Mouse (Mus musculus): Measurements from ENCODE around the gene Mapk11. TPM values are rescaled to one million over a fixed set of nuclear protein-coding genes. Genes with fewer than 3 reads are reported as not detected.

The Mapk11 gene
- polyA plus RNA-seq, 1 experiment, result 9.1 TPM

GRCm38 (mm10) chr15:89161397-89161796 lies 12.0 kb upstream of the Mapk11 start:
- H3K27ac ChIP-seq (ENCODE audit: insufficient read depth, low read length), result no peak overlapping the region
- H3K36me3 ChIP-seq (ENCODE audit: control insufficient read depth, insufficient read depth, low read length, poor library complexity, severe bottlenecking), result peaks cover 69% of the 10 kb centered on the region
- no peak overlapping the region for H3K9ac ChIP-seq (ENCODE audit: low read depth, poor library complexity, severe bottlenecking)
- TF ChIP-seq CTCF (IDR thresholded peaks at IDR 0.05; ENCODE audit: low read depth, low read length), result no peak
- no peak for TF ChIP-seq POLR2A (IDR thresholded peaks at IDR 0.05; ENCODE audit: insufficient read depth, low read length)
- no peak for TF ChIP-seq EP300 (IDR thresholded peaks at IDR 0.05; ENCODE audit: insufficient read depth, low read depth, low read length)
- H3K27me3 ChIP-seq (ENCODE audit: control insufficient read depth, insufficient read depth, low read length, poor library complexity, severe bottlenecking), result no peaks in the 10 kb centered on the region
- peaks cover 3% of the 10 kb centered on the region for H3K4me1 ChIP-seq (ENCODE audit: control insufficient read depth, insufficient read depth, low read length)
- H3K9me3 ChIP-seq (replicated peaks; ENCODE audit: control insufficient read depth, insufficient read depth, low read length, poor library complexity, severe bottlenecking), result no peaks in the 10 kb centered on the region
- H3K4me3 ChIP-seq (ENCODE audit: low read depth, low read length), result no peak overlapping the region

DNA sequence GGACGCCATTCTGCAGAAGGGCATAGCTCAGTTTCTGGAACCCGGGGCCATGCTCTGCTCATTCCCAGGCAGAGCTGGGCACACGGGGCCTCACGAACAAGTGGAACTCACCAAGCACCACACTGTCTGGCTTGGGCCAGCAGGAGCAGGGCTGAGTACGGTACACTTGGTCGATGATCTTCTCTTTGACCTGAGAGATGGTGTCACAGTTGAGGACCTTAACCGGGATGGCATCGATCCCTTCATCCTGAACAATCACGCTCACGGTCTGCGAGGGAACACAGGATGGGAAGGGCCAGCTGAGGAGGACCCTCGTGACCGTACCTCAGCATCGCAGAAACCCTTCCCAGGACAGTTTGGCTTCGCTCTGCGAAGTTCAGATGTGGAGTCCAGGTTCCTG lies 9.1 kb upstream of the Mapk11 start:
- H3K4me3 ChIP-seq (ENCODE audit: low read depth, low read length), result no peak overlapping the region
- H3K36me3 ChIP-seq (ENCODE audit: control insufficient read depth, insufficient read depth, low read length, poor library complexity, severe bottlenecking), result peaks cover 61% of the 10 kb centered on the region
- no peaks in the 10 kb centered on the region for H3K27me3 ChIP-seq (ENCODE audit: control insufficient read depth, insufficient read depth, low read length, poor library complexity, severe bottlenecking)
- no peak for TF ChIP-seq POLR2A (IDR thresholded peaks at IDR 0.05; ENCODE audit: insufficient read depth, low read length)
- TF ChIP-seq EP300 (IDR thresholded peaks at IDR 0.05; ENCODE audit: insufficient read depth, low read depth, low read length), result no peak
- TF ChIP-seq CTCF (IDR thresholded peaks at IDR 0.05; ENCODE audit: low read depth, low read length), result no peak
- no peaks in the 10 kb centered on the region for H3K9me3 ChIP-seq (replicated peaks; ENCODE audit: control insufficient read depth, insufficient read depth, low read length, poor library complexity, severe bottlenecking)
- peaks cover 3% of the 10 kb centered on the region for H3K4me1 ChIP-seq (ENCODE audit: control insufficient read depth, insufficient read depth, low read length)
- no peak overlapping the region for H3K9ac ChIP-seq (ENCODE audit: low read depth, poor library complexity, severe bottlenecking)
- no peak overlapping the region for H3K27ac ChIP-seq (ENCODE audit: insufficient read depth, low read length)

DNA sequence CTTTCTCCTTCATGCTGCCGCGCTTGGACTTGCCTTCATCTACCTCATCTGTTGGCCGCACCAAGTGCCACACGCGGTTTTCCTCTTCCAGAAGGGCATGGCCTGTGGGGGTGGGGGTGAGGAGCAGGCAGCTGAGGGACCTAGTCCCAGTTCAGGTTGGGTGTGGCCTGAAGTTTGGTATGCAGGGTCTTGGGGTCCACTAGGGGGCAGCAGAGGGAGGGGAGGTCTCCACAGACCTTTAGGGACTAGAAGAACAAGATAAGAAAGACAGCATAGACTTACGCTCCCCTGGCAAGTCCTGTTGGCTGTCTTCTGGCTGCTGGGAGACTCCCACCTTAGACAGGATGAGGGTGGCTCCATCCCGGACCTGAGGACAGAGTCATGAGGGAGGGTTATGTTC lies 8.5 kb upstream of the Mapk11 start:
- Histone ChIP-seq H3K36me3 (ENCODE audit: control insufficient read depth, insufficient read depth, low read length, poor library complexity, severe bottlenecking) (peaks cover 60% of the 10 kb centered on the region), H3K27ac (ENCODE audit: insufficient read depth, low read length) (no peak overlapping the region), H3K4me1 (ENCODE audit: control insufficient read depth, insufficient read depth, low read length) (peaks cover 3% of the 10 kb centered on the region), H3K9me3 (replicated peaks; ENCODE audit: control insufficient read depth, insufficient read depth, low read length, poor library complexity, severe bottlenecking) (no peaks in the 10 kb centered on the region), H3K4me3 (ENCODE audit: low read depth, low read length) (no peak overlapping the region), H3K27me3 (ENCODE audit: control insufficient read depth, insufficient read depth, low read length, poor library complexity, severe bottlenecking) (no peaks in the 10 kb centered on the region), H3K9ac (ENCODE audit: low read depth, poor library complexity, severe bottlenecking) (no peak overlapping the region)
- peak; percentile 12; the same call in 1 of the 2 replicates for TF ChIP-seq EP300 (IDR thresholded peaks at IDR 0.05; ENCODE audit: insufficient read depth, low read depth, low read length)
- peak; percentile 93 for TF ChIP-seq CTCF (IDR thresholded peaks at IDR 0.05; ENCODE audit: low read depth, low read length)
- TF ChIP-seq POLR2A (IDR thresholded peaks at IDR 0.05; ENCODE audit: insufficient read depth, low read length), result no peak

DNA sequence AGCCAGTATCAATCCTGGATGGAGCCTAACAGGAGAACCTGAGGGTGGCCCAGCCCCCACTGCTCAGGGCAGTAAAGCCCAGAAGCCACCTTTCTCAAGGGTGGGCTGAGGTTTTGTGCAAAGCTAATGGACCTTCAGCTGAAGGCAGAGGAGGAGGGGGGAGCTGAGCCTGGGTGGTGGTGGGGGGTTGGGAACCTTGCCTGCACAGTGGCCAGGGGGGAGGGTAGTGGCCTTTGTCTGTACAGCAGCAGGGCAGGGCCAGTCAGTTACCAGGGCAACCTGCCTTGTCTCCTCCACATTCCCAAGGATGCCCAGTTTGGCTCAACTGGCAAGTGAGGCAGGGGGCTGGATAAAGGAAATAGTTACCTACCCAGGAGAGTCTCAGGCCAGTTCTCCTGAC lies 2.9 kb upstream of the Mapk11 start:
- Histone ChIP-seq H3K27ac (ENCODE audit: insufficient read depth, low read length) (no peak overlapping the region), H3K9ac (ENCODE audit: low read depth, poor library complexity, severe bottlenecking) (no peak overlapping the region), H3K4me1 (ENCODE audit: control insufficient read depth, insufficient read depth, low read length) (peaks cover 2% of the 10 kb centered on the region), H3K9me3 (replicated peaks; ENCODE audit: control insufficient read depth, insufficient read depth, low read length, poor library complexity, severe bottlenecking) (no peaks in the 10 kb centered on the region), H3K27me3 (ENCODE audit: control insufficient read depth, insufficient read depth, low read length, poor library complexity, severe bottlenecking) (no peaks in the 10 kb centered on the region), H3K36me3 (ENCODE audit: control insufficient read depth, insufficient read depth, low read length, poor library complexity, severe bottlenecking) (peaks cover 24% of the 10 kb centered on the region), H3K4me3 (ENCODE audit: low read depth, low read length) (no peak overlapping the region)
- TF ChIP-seq CTCF (IDR thresholded peaks at IDR 0.05; ENCODE audit: low read depth, low read length) (no peak), POLR2A (IDR thresholded peaks at IDR 0.05; ENCODE audit: insufficient read depth, low read length) (no peak), EP300 (IDR thresholded peaks at IDR 0.05; ENCODE audit: insufficient read depth, low read depth, low read length) (no peak)

DNA sequence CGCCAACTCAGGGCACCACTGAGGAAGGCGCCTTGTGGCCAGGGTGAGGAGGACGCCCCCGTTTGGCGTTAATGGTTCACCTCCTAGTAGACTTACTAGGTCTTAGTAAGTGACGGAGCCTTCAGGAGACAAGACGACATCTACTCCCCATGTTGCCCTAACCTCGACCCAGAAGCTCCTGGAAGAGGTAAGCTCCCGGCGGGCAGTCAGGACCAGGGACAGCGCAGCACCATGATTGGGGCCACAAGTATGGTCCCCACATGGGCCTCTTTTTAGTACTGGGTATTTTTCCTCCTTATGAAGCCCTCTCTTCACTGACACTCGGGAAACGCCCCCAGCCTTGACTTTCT lies 588 bp upstream of the Mapk11 start:
- H3K36me3 ChIP-seq (ENCODE audit: control insufficient read depth, insufficient read depth, low read length, poor library complexity, severe bottlenecking), result 0 out of 2 replicates have a peak, but pooled peaks cover 2% of the 10 kb centered on the region
- peak overlapping the region; percentile 76 for H3K9ac ChIP-seq (ENCODE audit: low read depth, poor library complexity, severe bottlenecking)
- no peak overlapping the region for H3K27ac ChIP-seq (ENCODE audit: insufficient read depth, low read length)
- peaks cover 2% of the 10 kb centered on the region for H3K4me1 ChIP-seq (ENCODE audit: control insufficient read depth, insufficient read depth, low read length)
- no peak for TF ChIP-seq POLR2A (IDR thresholded peaks at IDR 0.05; ENCODE audit: insufficient read depth, low read length)
- no peak for TF ChIP-seq CTCF (IDR thresholded peaks at IDR 0.05; ENCODE audit: low read depth, low read length)
- no peak for TF ChIP-seq EP300 (IDR thresholded peaks at IDR 0.05; ENCODE audit: insufficient read depth, low read depth, low read length)
- no peaks in the 10 kb centered on the region for H3K9me3 ChIP-seq (replicated peaks; ENCODE audit: control insufficient read depth, insufficient read depth, low read length, poor library complexity, severe bottlenecking)
- H3K27me3 ChIP-seq (ENCODE audit: control insufficient read depth, insufficient read depth, low read length, poor library complexity, severe bottlenecking), result no peaks in the 10 kb centered on the region
- peak overlapping the region; percentile 53 for H3K4me3 ChIP-seq (ENCODE audit: low read depth, low read length)

- Histone ChIP-seq H3K9me3 (replicated peaks; ENCODE audit: control insufficient read depth, insufficient read depth, low read length, poor library complexity, severe bottlenecking) (no peaks in the 10 kb centered on the region), H3K36me3 (ENCODE audit: control insufficient read depth, insufficient read depth, low read length, poor library complexity, severe bottlenecking) (no peaks in the 10 kb centered on the region), H3K27ac (ENCODE audit: insufficient read depth, low read length) (no peak overlapping the region), H3K27me3 (ENCODE audit: control insufficient read depth, insufficient read depth, low read length, poor library complexity, severe bottlenecking) (no peaks in the 10 kb centered on the region), H3K4me3 (ENCODE audit: low read depth, low read length) (peak overlapping the region; percentile 70), H3K9ac (ENCODE audit: low read depth, poor library complexity, severe bottlenecking) (peak overlapping the region; percentile 76), H3K4me1 (ENCODE audit: control insufficient read depth, insufficient read depth, low read length) (peaks cover 2% of the 10 kb centered on the region)
- TF ChIP-seq EP300 (IDR thresholded peaks at IDR 0.05; ENCODE audit: insufficient read depth, low read depth, low read length), result no peak
- no peak for TF ChIP-seq POLR2A (IDR thresholded peaks at IDR 0.05; ENCODE audit: insufficient read depth, low read length)
- TF ChIP-seq CTCF (IDR thresholded peaks at IDR 0.05; ENCODE audit: low read depth, low read length), result no peak
Measured at GRCm38 (mm10) chr15:89148496-89149270, 745 bp downstream of the Mapk11 start.

Data from ES-Bruce4 (cell line).